Mouse (Mus musculus): ENCODE measurements at regions not wholly inside any gene's neighbourhood (a gene's known extent, or its start where the extent isn't known, plus 50 kb on each side); places are given as distances from the start of the nearest gene placed in this dataset.

- no peak for DNase-seq (ENCODE audit: inconsistent age in 2 of 2, low spot score in 1 of 2)
These were observed 67.7 kb upstream of the Zdhhc17 start for GRCm38 (mm10) chr10:111077632-111078031.

GRCm38 (mm10) chr10:111073851-111074430, 64.0 kb upstream of the Zdhhc17 start:
- peak in 1 of 2 experiments; percentile 45 for DNase-seq (ENCODE audit: inconsistent age in 2 of 2, low spot score in 1 of 2)

GRCm38 (mm10) chr10:111073262-111073661, 63.3 kb upstream of the Zdhhc17 start:
- no peak for DNase-seq (ENCODE audit: inconsistent age in 2 of 2, low spot score in 1 of 2)

GRCm38 (mm10) chr10:111072554-111072909, 62.6 kb upstream of the Zdhhc17 start:
- no peak for DNase-seq (ENCODE audit: inconsistent age in 2 of 2, low spot score in 1 of 2)

- no peak for DNase-seq (ENCODE audit: inconsistent age in 2 of 2, low spot score in 1 of 2)
These were observed 62.0 kb upstream of the Zdhhc17 start for GRCm38 (mm10) chr10:111071805-111072553.

- peak; percentile 30 to 65 for DNase-seq (ENCODE audit: inconsistent age in 2 of 2, low spot score in 1 of 2)
These were observed 56.2 kb upstream of the Zdhhc17 start for GRCm38 (mm10) chr10:111066146-111066545.

GRCm38 (mm10) chr10:111060626-111061025, 50.7 kb upstream of the Zdhhc17 start:
- peak in 1 of 2 experiments; percentile 53 for DNase-seq (ENCODE audit: inconsistent age in 2 of 2, low spot score in 1 of 2)
